Mouse (Mus musculus): Measurements from ENCODE around the gene Hpd. TPM values are rescaled to one million over a fixed set of nuclear protein-coding genes. Genes with fewer than 3 reads are reported as not detected.

Hpd gene
- total RNA-seq, 2 experiments from 2014 or later = not detected

GRCm38 (mm10) chr5:123137044-123137909 lies 45.2 kb downstream of the Hpd start:
- intact Hi-C loops (cut with DNase I) = no loop called here
- DNase-seq (ENCODE audit: extremely low spot score in 1 of 2, low spot score in 2 of 2) = peak; percentile 61 to 70
- H3K27ac ChIP-seq = peak overlapping the region; percentile 100
- TF ChIP-seq CTCF (IDR thresholded peaks at IDR 0.05) = no peak
- H3K4me3 ChIP-seq = peak overlapping the region; percentile 70

DNA sequence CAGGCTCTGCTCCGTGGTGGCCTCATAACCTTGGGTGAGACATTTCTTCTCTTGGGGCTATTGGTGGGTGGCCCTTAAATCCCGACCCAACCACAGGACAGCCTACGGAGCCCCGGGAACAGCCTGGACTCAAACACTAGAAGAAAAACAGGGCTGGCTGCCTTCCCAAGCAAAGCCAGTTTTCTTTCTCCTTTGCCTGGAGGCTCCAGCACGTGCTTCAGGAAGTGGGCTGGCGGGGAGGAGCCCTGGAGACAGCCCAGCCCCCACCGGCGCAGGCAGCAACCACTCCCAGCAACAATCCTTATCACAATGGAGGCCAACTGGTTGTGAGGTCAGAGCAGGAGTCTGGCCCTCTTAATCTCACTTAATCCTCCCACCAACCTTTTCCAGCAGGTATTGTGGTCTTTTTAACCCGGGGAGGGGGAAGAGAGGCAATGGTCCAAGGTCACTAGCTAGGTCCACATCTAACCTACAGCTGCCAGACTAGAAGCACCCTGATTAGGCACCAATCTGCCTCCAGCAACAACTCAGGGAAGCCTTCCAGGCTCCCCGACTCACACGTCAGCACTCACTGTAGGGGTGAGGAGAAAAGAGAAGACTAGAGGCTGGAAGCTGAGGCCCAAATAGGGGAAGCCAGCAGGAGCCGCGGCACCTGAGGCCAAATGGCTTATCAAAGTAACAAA lies 46.0 kb downstream of the Hpd start:
- no peak for TF ChIP-seq CTCF (IDR thresholded peaks at IDR 0.05)
- intact Hi-C loops (cut with DNase I) = no loop called here
- H3K27ac ChIP-seq = peak overlapping the region; percentile 100
- DNase-seq (ENCODE audit: extremely low spot score in 1 of 2, low spot score in 2 of 2) = peak; percentile 81 to 82
- peak overlapping the region; percentile 70 for H3K4me3 ChIP-seq

- Histone ChIP-seq H3K27ac (peak overlapping the region; percentile 100), H3K4me3 (peak overlapping the region; percentile 70)
- no peak; the same call in 1 of the 2 replicates for TF ChIP-seq CTCF (IDR thresholded peaks at IDR 0.05)
- intact Hi-C loops (cut with DNase I) = no loop called here
- DNase-seq (ENCODE audit: extremely low spot score in 1 of 2, low spot score in 2 of 2) = peak; percentile 61 to 62
These were observed 46.8 kb downstream of the Hpd start for GRCm38 (mm10) chr5:123135471-123136360.

DNA sequence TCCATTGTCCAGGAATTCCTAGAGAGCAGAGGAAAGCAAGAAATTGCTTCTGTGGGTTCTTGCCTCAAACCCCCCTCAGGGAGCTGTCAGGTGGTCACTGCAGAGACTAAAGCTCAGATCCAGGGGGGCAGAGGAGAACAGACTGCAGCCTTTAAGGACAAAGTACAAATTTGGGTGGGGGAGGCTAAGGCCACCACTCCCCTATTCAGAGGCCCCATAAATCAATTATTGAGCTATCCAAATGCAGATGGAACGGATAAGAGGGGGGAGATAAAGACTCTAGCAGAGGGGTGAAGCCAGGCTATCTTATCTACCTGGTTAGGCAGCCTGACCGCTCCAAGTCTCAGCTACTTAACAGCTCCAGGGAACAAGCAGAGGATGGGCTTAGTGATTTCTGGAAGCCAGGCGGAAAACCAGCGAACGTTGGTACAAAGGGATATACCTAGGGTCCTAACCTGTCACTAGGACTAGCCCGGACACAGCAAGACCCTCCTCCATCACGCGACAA lies 47.6 kb downstream of the Hpd start:
- intact Hi-C loops (cut with DNase I) = no loop called here
- Histone ChIP-seq H3K4me3 (peak overlapping the region; percentile 70), H3K27ac (peak overlapping the region; percentile 100)
- no peak for TF ChIP-seq CTCF (IDR thresholded peaks at IDR 0.05)
- no peak for DNase-seq (ENCODE audit: extremely low spot score in 1 of 2, low spot score in 2 of 2)

DNA sequence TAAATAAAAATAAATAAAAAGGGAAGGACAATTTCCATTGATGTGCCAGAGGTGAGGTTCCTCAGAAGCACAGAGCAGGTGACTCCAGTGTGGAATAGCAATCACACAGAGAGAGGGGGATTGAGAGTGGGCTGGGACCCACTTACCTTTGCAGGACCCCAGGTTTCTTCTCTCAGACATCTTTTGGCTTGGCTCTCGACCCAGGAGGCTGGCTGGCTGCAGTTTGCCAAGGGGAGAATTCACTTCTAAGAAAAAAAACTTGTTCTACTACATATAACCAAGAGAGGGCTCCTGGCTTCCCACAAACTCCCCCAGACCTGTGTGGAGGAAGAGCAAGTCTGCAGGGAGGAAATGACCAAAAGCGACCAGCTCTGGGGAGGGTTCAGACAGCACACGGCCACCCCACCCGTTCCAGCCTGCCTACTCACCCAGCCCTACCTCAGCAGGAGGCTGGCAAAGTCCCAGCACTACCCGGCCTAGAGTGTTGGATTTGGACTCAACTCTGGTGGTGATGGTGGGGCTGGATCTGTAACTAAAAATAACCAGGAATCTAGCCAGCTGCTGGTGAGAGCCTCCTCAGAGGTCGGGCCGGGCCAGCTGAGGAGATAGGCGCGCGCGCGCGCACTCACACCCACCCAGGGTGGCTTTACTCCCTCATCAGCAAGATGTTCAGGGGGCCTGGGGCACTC lies 48.2 kb downstream of the Hpd start:
- no peak; the same call in 1 of the 2 replicates for TF ChIP-seq CTCF (IDR thresholded peaks at IDR 0.05)
- intact Hi-C loops (cut with DNase I) = no loop called here
- Histone ChIP-seq H3K27ac (peak overlapping the region; percentile 100), H3K4me3 (peak overlapping the region; percentile 70)
- peak in 1 of 2 experiments; percentile 50 for DNase-seq (ENCODE audit: extremely low spot score in 1 of 2, low spot score in 2 of 2)

DNA sequence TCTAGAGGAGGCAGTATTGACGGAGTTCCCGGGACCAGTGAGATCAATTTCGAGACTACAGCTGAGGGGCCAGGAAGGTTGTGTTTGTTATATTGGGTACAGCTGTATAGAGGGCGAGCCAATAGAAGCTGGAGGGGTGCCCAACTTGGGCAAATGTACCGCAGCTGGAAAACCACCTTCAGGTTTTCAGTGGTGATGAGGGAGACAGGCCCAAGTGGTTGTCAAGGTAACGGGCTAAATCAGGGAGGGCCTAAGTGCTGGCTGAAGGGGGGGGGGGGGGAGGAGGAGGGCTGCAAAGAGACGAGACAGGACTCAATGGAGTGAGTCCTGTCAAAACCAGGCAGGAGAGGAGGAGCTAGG lies 48.8 kb downstream of the Hpd start:
- Histone ChIP-seq H3K27ac (peak overlapping the region; percentile 79), H3K4me3 (peak overlapping the region; percentile 11; the same call in 1 of the 2 replicates)
- TF ChIP-seq CTCF (IDR thresholded peaks at IDR 0.05) = no peak
- intact Hi-C loops (cut with DNase I) = loop anchor here (1.0 to 2.0 kb wide), 2 partner anchors 16 to 69 kb away; no protein-coding TSS in a partner anchor
- DNase-seq (ENCODE audit: extremely low spot score in 1 of 2, low spot score in 2 of 2) = peak in 1 of 2 experiments; percentile 36

DNA sequence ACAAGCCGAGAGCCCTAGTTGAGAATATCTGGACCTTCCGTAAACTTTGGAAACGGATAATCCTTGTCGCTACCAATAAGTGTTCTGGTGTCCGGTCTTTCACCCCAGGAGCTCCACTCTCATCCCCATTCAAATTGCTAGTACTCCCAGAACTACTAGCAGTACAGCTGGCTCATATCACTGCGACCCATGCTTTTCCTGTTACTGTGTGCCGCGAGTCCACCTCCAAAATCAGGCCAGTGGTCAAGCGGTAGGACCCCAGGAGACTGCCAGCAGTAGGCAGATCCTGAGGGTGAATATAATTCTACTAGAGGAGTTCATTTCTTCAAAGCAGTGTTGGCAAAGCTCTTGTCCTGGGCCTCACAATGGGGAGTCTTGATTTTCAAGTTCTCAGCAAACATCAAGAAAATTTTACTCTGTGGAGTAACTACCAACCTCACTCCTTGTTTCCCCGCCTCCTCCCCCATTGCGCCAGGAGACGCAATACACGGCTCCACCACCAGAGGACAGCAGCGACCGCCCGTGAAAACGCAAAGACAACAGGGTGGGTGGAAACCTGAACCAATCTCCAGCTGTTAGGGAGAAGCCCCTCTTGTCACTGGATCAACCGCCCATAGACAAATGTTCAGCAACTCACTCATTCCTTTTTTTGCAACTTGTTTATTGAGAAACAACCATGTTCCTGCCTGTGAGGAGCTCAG lies 49.3 kb downstream of the Hpd start:
- Histone ChIP-seq H3K4me3 (peak overlapping the region; percentile 11; the same call in 1 of the 2 replicates), H3K27ac (peak overlapping the region; percentile 95)
- DNase-seq (ENCODE audit: extremely low spot score in 1 of 2, low spot score in 2 of 2) = peak; percentile 87 to 93

GRCm38 (mm10) chr5:123132308-123133071 lies 50.0 kb downstream of the Hpd start, which contains the start of gene Rhof:
Gene Rhof, minus strand, starts transcription at chr5:123132692.
- TF ChIP-seq CTCF (IDR thresholded peaks at IDR 0.05) = peak; percentile 84
- intact Hi-C loops (cut with DNase I) = loop anchor here (1.0 to 2.0 kb wide), 3 partner anchors 17 to 68 kb away; no protein-coding TSS in a partner anchor
- Histone ChIP-seq H3K4me3 (peak within 1 kb of the TSS; percentile 62), H3K27ac (peak within 1 kb of the TSS; percentile 95)
- peak; percentile 81 to 82 for DNase-seq (ENCODE audit: extremely low spot score in 1 of 2, low spot score in 2 of 2)

More for the DNA sequence above, 49.3 kb downstream of the Hpd start:
- intact Hi-C loops (cut with DNase I) = loop anchor here (1.0 to 2.0 kb wide), 2 partner anchors 16 to 68 kb away; no protein-coding TSS in a partner anchor
- TF ChIP-seq CTCF (IDR thresholded peaks at IDR 0.05) = no peak; the same call in none of the 2 replicates

GRCm38 (mm10) chr5:123130814-123131148 lies 51.7 kb downstream of the Hpd start:
- DNase-seq (ENCODE audit: extremely low spot score in 1 of 2, low spot score in 2 of 2) = no peak
- TF ChIP-seq CTCF (IDR thresholded peaks at IDR 0.05) = no peak
- Histone ChIP-seq H3K27ac (no peak overlapping the region), H3K4me3 (peak overlapping the region; percentile 62)
- intact Hi-C loops (cut with DNase I) = no loop called here
